Mouse (Mus musculus): ENCODE results near the gene Atf4. TPM values are rescaled to one million over a fixed set of nuclear protein-coding genes. Genes with fewer than 3 reads are reported as not detected.

The Atf4 gene
- total RNA-seq, 1 experiment, result 250 TPM

DNA sequence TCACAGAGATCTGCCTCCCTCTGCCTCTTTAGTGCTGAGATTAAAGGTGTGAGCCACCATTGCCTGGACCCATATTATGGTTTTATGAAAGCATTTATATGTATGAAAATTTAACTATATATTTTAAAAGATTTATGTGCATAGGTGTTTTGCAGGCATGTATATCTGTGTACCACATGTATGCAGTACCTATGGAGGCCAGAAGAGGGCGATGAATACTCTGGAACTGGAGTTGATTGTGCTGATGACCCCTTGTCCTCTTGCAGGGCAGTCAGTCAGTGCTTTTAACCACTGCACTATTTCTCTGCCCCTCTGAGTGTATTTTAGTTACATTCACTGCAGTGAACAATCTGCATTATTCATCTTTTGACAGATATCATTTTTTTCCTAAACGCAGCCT is 29.2 kb upstream of the Atf4 start:
- no peak overlapping the region for H3K9ac ChIP-seq (ENCODE audit: insufficient read depth, low read depth, low read length, poor library complexity, severe bottlenecking)
- no peak for TF ChIP-seq HCFC1 (IDR thresholded peaks at IDR 0.05; ENCODE audit: borderline replicate concordance, insufficient read depth, low read length)
- no peak for TF ChIP-seq ZC3H11A (IDR thresholded peaks at IDR 0.05; ENCODE audit: borderline replicate concordance, low read depth, low read length)
- TF ChIP-seq CHD2 (IDR thresholded peaks at IDR 0.05; ENCODE audit: low read depth, low read length), result no peak
- no peak for TF ChIP-seq ZNF384 (IDR thresholded peaks at IDR 0.05; ENCODE audit: low read depth, low read length)
- no peak for TF ChIP-seq MAFK (IDR thresholded peaks at IDR 0.05; ENCODE audit: insufficient read depth, low read depth, low read length)
- no peaks in the 10 kb centered on the region for H3K36me3 ChIP-seq (ENCODE audit: control insufficient read depth, insufficient read depth, low read length, poor library complexity, severe bottlenecking)
- H3K9me3 ChIP-seq (ENCODE audit: control insufficient read depth, insufficient read depth, low read depth, low read length), result no peaks in the 10 kb centered on the region
- in situ Hi-C loops (cut with MboI; ENCODE audit: low sequenced_read_pairs in 2 of 2, unreplicated experiment in 2 of 2), result loop anchor here in 1 of 2 experiments (10.0 kb wide), 1 partner anchor 111 kb away; no protein-coding TSS in a partner anchor
- no peak overlapping the region for H3K27ac ChIP-seq (ENCODE audit: insufficient read depth, low read depth, low read length, poor library complexity, severe bottlenecking)
- H3K4me3 ChIP-seq (ENCODE audit: insufficient read depth in 1 of 2, low read depth in 1 of 2, low read length in 2 of 2, poor library complexity in 1 of 2, severe bottlenecking in 1 of 2), result no peak overlapping the region
- peaks cover 7 to 14% of the 10 kb centered on the region in 2 experiments; a peak in 3 of 4 replicates for H3K4me1 ChIP-seq (ENCODE audit: control insufficient read depth in 2 of 2, insufficient read depth in 2 of 2, low read length in 2 of 2, poor library complexity in 1 of 2)
- peak; percentile 68 for DNase-seq (ENCODE audit: low read depth, low spot score)

GRCm38 (mm10) chr15:80228071-80228800 is 26.7 kb upstream of the Atf4 start:
- Histone ChIP-seq H3K27ac (ENCODE audit: insufficient read depth, low read depth, low read length, poor library complexity, severe bottlenecking) (no peak overlapping the region), H3K4me3 (ENCODE audit: insufficient read depth in 1 of 2, low read depth in 1 of 2, low read length in 2 of 2, poor library complexity in 1 of 2, severe bottlenecking in 1 of 2) (peak overlapping the region; percentile 1 to 36; a peak in 2 of 4 replicates), H3K4me1 (ENCODE audit: control insufficient read depth in 2 of 2, insufficient read depth in 2 of 2, low read length in 2 of 2, poor library complexity in 1 of 2) (peaks cover 12 to 22% of the 10 kb centered on the region in 2 experiments; a peak in 3 of 4 replicates), H3K36me3 (ENCODE audit: control insufficient read depth, insufficient read depth, low read length, poor library complexity, severe bottlenecking) (no peaks in the 10 kb centered on the region), H3K9me3 (ENCODE audit: control insufficient read depth, insufficient read depth, low read depth, low read length) (no peaks in the 10 kb centered on the region), H3K9ac (ENCODE audit: insufficient read depth, low read depth, low read length, poor library complexity, severe bottlenecking) (no peak overlapping the region; the same call in 1 of the 2 replicates)
- TF ChIP-seq ZC3H11A (IDR thresholded peaks at IDR 0.05; ENCODE audit: borderline replicate concordance, low read depth, low read length) (no peak), ZNF384 (IDR thresholded peaks at IDR 0.05; ENCODE audit: low read depth, low read length) (no peak), MAFK (IDR thresholded peaks at IDR 0.05; ENCODE audit: insufficient read depth, low read depth, low read length) (no peak), CHD2 (IDR thresholded peaks at IDR 0.05; ENCODE audit: low read depth, low read length) (no peak), HCFC1 (IDR thresholded peaks at IDR 0.05; ENCODE audit: borderline replicate concordance, insufficient read depth, low read length) (no peak)
- DNase-seq (ENCODE audit: low read depth, low spot score), result no peak
- in situ Hi-C loops (cut with MboI; ENCODE audit: low sequenced_read_pairs in 2 of 2, unreplicated experiment in 2 of 2), result loop anchor here in 1 of 2 experiments (10.0 kb wide), 1 partner anchor 113 kb away; no protein-coding TSS in a partner anchor

GRCm38 (mm10) chr15:80232331-80232730 is 22.7 kb upstream of the Atf4 start:
- no peak overlapping the region for H3K4me3 ChIP-seq (ENCODE audit: insufficient read depth in 1 of 2, low read depth in 1 of 2, low read length in 2 of 2, poor library complexity in 1 of 2, severe bottlenecking in 1 of 2)
- TF ChIP-seq HCFC1 (IDR thresholded peaks at IDR 0.05; ENCODE audit: borderline replicate concordance, insufficient read depth, low read length) (no peak), ZNF384 (IDR thresholded peaks at IDR 0.05; ENCODE audit: low read depth, low read length) (no peak), MAFK (IDR thresholded peaks at IDR 0.05; ENCODE audit: insufficient read depth, low read depth, low read length) (no peak), CHD2 (IDR thresholded peaks at IDR 0.05; ENCODE audit: low read depth, low read length) (no peak), ZC3H11A (IDR thresholded peaks at IDR 0.05; ENCODE audit: borderline replicate concordance, low read depth, low read length) (no peak)
- no peak for DNase-seq (ENCODE audit: low read depth, low spot score)
- peaks cover 12 to 26% of the 10 kb centered on the region in 2 experiments for H3K4me1 ChIP-seq (ENCODE audit: control insufficient read depth in 2 of 2, insufficient read depth in 2 of 2, low read length in 2 of 2, poor library complexity in 1 of 2)
- in situ Hi-C loops (cut with MboI; ENCODE audit: low sequenced_read_pairs in 2 of 2, unreplicated experiment in 2 of 2), result no loop called here
- peak overlapping the region; percentile 57; the same call in 1 of the 2 replicates for H3K27ac ChIP-seq (ENCODE audit: insufficient read depth, low read depth, low read length, poor library complexity, severe bottlenecking)
- peaks cover 14% of the 10 kb centered on the region for H3K36me3 ChIP-seq (ENCODE audit: control insufficient read depth, insufficient read depth, low read length, poor library complexity, severe bottlenecking)
- no peak overlapping the region for H3K9ac ChIP-seq (ENCODE audit: insufficient read depth, low read depth, low read length, poor library complexity, severe bottlenecking)
- H3K9me3 ChIP-seq (ENCODE audit: control insufficient read depth, insufficient read depth, low read depth, low read length), result no peaks in the 10 kb centered on the region

DNA sequence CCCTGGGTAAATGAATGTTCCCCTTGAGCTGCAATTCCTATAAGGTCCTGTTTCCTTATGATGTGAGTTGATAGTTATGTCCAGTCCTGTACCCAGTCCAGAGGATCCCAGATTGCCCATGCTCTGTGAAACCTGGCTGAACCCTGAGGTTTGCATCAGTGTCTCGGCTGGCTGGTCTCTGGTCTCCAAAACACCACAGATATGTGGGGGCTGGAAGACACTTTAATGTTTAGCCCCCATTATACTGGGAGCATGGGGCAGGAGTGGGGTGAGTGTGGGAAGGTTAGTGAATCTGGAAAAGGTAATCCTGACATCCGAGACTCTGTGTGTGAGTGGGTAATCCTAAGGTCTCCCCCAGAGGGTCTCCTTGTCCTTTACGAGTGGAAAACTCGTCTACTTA is 21.9 kb upstream of the Atf4 start:
- Histone ChIP-seq H3K9me3 (ENCODE audit: control insufficient read depth, insufficient read depth, low read depth, low read length) (no peaks in the 10 kb centered on the region), H3K4me3 (ENCODE audit: insufficient read depth in 1 of 2, low read depth in 1 of 2, low read length in 2 of 2, poor library complexity in 1 of 2, severe bottlenecking in 1 of 2) (peak overlapping the region in 1 of 2 experiments; percentile 45; a peak in 2 of 4 replicates), H3K4me1 (ENCODE audit: control insufficient read depth in 2 of 2, insufficient read depth in 2 of 2, low read length in 2 of 2, poor library complexity in 1 of 2) (peaks cover 12 to 26% of the 10 kb centered on the region in 2 experiments), H3K27ac (ENCODE audit: insufficient read depth, low read depth, low read length, poor library complexity, severe bottlenecking) (peak overlapping the region; percentile 88), H3K36me3 (ENCODE audit: control insufficient read depth, insufficient read depth, low read length, poor library complexity, severe bottlenecking) (peaks cover 17% of the 10 kb centered on the region), H3K9ac (ENCODE audit: insufficient read depth, low read depth, low read length, poor library complexity, severe bottlenecking) (peak overlapping the region; percentile 55; the same call in 1 of the 2 replicates)
- in situ Hi-C loops (cut with MboI; ENCODE audit: low sequenced_read_pairs in 2 of 2, unreplicated experiment in 2 of 2), result no loop called here
- TF ChIP-seq ZNF384 (IDR thresholded peaks at IDR 0.05; ENCODE audit: low read depth, low read length) (no peak), ZC3H11A (IDR thresholded peaks at IDR 0.05; ENCODE audit: borderline replicate concordance, low read depth, low read length) (no peak), HCFC1 (IDR thresholded peaks at IDR 0.05; ENCODE audit: borderline replicate concordance, insufficient read depth, low read length) (no peak), CHD2 (IDR thresholded peaks at IDR 0.05; ENCODE audit: low read depth, low read length) (no peak), MAFK (IDR thresholded peaks at IDR 0.05; ENCODE audit: insufficient read depth, low read depth, low read length) (no peak)
- no peak for DNase-seq (ENCODE audit: low read depth, low spot score)
